Mouse (Mus musculus): ENCODE measurements at regions not wholly inside any gene's neighbourhood (a gene's known extent, or its start where the extent isn't known, plus 50 kb on each side); places are given as distances from the start of the nearest gene placed in this dataset.

GRCm38 (mm10) chr8:103244169-103244568, 458.7 kb upstream of the Cdh11 start:
- POLR2A ChIA-PET: no interaction called here
- CTCF ChIA-PET: no interaction called here

DNA sequence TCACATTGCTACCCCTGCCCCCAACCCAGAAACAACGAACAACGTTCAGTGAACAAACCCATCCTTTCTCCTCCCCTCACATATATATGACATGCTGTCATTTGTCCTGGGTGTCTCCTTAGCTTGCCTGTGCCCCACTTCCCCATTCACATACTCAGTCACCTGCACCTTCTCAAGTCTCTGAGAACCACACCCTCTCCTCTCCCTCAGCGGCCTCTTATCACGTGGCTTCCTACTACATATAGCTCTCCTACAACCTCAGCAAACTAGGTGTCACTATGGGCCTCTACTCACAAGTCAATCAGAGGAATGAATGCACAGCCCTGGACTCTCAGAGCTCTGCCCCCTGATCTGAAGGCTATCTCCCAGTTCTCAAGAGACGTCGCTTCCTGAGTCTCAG, 459.2 kb upstream of the Cdh11 start:
- POLR2A ChIA-PET: no interaction called here
- CTCF ChIA-PET: interaction anchor here in 1 of 4 experiments (0.6 kb wide), 1 partner anchor 1290 kb away, joined by 3 read pairs; no protein-coding TSS in a partner anchor

DNA sequence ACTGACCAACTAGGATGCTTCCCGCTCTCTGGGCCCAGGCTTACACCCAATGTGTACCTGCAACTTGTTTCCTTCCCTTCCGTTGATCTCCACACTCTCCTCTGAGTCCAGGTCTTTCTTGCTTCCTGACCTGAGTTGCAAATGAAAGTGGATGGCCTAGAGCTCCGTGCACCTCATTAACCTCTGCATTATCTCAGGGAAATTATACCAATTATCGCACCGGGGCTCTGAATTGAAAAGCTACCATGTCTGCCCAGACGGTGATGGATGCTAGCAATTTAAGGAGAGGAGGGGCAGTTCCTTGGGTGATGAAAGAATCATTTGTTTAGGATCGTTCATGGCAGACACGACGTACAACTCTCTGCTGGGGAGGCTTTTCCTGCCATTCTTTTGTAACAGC, 460.4 kb upstream of the Cdh11 start:
- CTCF ChIA-PET: no interaction called here
- POLR2A ChIA-PET: no interaction called here

GRCm38 (mm10) chr8:103261236-103261635, 475.8 kb upstream of the Cdh11 start:
- CTCF ChIA-PET: no interaction called here

GRCm38 (mm10) chr8:103270035-103270434, 484.6 kb upstream of the Cdh11 start:
- ChIA-PET POLR2A (no interaction called here), CTCF (no interaction called here)

More at GRCm38 (mm10) chr8:103261236-103261635, 475.8 kb upstream of the Cdh11 start:
- POLR2A ChIA-PET: no interaction called here

- CTCF ChIA-PET: no interaction called here
- POLR2A ChIA-PET: no interaction called here
These were observed 485.5 kb upstream of the Cdh11 start for GRCm38 (mm10) chr8:103270815-103271553.

DNA sequence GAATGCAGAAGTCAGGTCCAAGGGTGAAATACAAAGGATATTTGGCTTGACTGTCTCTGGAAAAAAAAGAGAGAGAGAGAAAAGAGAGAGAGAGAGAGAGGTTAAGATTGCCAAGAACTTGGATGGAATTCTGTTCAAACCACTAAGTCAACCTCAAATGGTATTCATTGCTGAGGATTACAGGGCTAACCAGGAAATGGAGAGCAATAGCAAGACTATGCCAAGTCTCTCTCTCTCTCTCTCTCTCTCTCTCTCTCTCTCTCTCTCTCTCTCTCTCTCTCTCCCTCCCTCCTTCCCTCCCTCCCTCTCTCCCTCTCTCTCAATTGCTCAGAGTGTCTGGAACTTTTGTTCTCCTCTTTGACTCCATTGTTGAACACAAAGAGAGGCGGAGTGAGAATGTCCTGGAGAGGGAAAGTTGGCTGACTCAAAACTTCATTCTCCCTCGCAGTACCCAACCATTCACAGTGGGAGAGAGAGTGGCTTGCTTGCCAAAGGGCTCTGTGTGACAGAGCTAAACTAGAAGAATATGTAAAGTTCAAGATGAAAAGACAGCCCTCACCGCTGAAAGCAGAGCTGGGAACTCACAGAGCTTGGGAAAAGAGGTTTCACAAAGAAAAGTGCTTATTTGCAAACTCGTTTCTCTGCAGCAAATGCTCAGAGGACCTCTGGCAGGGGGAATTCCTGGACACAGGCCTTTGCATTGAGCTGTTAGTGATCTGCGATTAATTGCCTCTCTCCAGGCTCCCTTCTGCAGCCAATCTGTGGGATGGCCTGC, 487.1 kb upstream of the Cdh11 start:
- CTCF ChIA-PET: no interaction called here
- POLR2A ChIA-PET: no interaction called here

DNA sequence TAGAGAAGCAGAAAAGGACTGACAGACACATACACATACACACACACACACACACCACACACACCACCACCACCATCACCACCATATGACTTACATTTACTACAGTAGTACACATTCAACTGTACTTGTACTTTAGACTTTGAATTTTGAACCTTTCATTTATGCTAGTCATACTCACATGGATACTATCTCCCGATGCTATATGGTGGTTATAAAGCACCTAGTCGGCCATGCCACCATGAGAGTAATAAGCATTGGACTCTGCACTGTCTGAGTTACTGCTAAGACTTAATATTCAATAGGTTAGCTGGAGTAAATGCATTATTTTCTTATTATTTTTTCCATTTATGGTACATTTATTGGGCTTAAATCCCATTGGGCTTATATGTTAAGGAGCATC, 488.0 kb upstream of the Cdh11 start:
- POLR2A ChIA-PET: no interaction called here
- CTCF ChIA-PET: no interaction called here

- CTCF ChIA-PET: no interaction called here
These were observed 496.4 kb upstream of the Cdh11 start for GRCm38 (mm10) chr8:103281801-103282200.

DNA sequence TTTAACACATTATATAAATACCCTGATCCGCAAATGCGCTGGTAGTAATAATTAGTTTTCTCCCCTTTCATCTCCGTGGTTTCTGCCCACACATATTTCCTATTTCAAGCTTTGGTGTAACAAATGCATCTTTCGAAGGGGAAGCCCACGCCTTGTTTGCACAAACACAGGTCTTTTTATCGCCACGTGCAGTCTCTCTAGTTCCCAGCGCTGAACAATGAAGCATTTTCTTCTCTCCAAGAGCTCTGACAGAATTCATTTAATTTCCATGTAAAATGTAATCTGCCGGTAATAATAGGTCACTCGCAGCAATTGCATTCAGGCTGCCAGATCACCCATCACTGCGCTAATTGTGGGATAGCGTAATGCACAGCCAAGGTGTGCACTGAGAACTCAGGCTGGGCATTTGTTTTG, 503.1 kb upstream of the Cdh11 start:
- POLR2A ChIA-PET: no interaction called here
- CTCF ChIA-PET: no interaction called here

More at GRCm38 (mm10) chr8:103281801-103282200, 496.4 kb upstream of the Cdh11 start:
- POLR2A ChIA-PET: no interaction called here

DNA sequence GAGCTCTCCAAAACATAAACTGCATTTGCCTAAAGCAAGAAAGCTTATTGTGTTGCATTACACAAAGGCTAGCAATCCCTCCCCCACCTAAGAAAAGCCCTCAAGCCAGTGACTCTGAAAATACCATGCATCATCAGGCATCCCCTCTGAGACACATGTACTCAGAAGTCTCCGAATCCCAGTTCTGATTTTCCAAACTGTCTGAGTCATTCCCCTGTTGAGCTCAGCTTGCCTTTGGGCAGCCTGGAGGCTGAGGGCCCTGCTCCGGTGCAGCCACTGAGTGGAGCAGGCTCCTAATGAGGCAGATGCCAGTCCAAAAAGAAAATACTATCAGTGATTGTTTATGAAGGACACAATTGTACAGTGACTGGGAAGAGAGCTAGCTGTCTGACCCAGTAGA, 507.5 kb upstream of the Cdh11 start:
- ChIA-PET CTCF (no interaction called here), POLR2A (no interaction called here)

GRCm38 (mm10) chr8:103306476-103307183, 521.2 kb upstream of the Cdh11 start:
- ChIA-PET CTCF (no interaction called here), POLR2A (no interaction called here)

DNA sequence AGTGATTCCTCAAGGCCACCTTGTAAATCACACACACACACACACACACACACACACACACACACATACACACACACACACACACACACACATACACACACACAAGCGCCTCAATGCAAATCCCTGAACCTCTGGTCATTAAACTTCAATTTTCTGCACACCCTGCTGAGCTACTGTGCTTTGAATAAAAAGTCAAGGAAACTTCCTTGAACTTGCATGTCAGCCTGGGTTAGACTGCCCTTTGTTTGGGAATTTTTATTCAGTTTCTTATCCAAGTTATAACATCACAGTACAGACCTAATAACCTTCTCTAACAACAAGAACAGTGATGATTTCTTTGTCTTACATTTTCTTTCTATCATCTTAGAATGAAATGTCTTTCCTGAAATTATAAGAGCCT, 528.1 kb upstream of the Cdh11 start:
- ChIA-PET POLR2A (no interaction called here), CTCF (no interaction called here)

DNA sequence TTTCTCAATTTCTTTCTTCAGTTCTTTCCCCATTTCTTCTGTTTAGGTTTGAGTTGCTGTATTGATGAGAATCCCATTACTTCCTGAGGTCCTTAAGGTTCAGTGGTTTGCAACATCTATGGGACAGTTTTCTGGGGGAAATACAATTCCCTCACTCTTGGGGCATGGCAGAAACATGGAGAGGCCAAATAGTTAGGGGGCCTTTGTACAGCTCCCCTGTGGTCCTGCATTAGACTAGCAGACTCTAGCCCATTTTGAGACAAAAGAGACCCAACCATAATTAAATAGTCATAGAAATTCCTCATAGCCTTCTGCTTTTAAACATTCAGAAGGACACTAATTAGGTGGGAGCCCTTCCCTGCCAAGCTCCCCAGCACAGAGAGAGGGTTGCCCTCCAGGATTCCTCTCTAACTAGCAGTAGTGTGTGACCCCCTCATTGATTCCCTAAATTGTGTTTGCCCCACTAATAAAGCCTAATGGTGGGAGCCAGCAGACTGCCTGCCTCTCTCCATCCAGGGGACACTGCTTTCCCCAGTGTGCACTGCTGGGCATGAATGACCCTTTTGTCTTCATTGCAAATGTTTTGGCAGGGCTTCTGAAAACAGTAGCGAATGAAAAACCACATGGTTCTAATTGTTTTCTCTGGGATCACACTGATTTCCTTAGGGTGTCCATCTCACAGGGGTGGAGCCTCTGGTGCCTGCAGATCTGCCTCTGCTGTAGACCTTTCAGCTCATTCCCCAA, 529.0 kb upstream of the Cdh11 start:
- ChIA-PET CTCF (no interaction called here), POLR2A (no interaction called here)

DNA sequence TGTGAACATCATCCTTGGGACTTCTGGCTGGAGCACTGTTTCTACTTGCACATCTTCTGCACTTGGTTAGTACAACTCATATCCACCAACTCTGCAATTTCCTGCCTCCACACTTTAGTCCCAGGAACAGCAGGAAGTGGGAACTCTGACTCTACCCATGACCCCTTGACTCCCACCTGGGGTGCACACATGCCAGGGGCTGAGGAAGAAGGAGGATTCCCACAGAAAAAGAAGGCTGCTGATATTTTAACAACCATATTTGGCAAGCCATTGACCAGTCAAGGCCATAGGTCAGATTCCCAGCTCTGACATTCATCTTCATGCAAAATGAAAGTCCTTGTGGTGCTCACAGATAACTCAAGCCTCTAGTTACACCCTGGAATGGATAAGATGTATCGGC, 530.3 kb upstream of the Cdh11 start:
- ChIA-PET POLR2A (no interaction called here), CTCF (no interaction called here)

GRCm38 (mm10) chr8:103316691-103317091, 531.2 kb upstream of the Cdh11 start:
- ChIA-PET POLR2A (no interaction called here), CTCF (no interaction called here)

- CTCF ChIA-PET: no interaction called here
- POLR2A ChIA-PET: no interaction called here
These were observed 531.8 kb upstream of the Cdh11 start for GRCm38 (mm10) chr8:103317149-103317725.

DNA sequence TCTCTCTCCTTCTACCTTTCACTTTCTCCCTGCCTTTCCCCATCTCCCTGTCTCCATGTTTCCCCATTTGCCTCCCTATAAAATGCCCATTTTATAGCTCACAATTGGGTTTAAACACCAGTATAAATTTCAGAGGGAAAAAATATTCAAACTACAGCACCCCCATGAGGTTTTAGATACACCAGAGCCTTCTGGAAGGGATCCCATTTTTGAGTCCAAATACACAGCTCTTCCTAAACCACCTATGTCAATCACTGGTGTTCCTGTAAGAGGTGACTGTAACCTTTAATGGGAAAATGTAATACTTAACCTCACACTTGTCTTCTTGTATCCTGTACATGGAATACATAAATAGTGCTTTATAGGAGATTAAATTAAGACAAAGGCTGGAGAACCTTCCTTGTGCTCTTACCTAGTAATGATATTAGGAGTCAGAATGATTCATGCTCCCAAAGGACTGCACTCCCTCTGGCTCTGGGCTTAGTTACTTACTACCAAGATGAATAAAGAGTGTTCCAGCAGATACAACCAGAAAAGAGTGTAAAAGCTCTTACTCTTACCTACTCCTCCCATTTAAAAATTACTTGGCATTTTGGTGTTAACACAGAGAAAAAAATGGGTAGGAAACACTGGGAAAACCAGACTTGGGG, 538.7 kb upstream of the Cdh11 start:
- ChIA-PET CTCF (no interaction called here), POLR2A (interaction anchor here in 1 of 4 experiments (0.6 kb wide), 1 partner anchor 267 kb away, joined by 3 read pairs; no protein-coding TSS in a partner anchor)

DNA sequence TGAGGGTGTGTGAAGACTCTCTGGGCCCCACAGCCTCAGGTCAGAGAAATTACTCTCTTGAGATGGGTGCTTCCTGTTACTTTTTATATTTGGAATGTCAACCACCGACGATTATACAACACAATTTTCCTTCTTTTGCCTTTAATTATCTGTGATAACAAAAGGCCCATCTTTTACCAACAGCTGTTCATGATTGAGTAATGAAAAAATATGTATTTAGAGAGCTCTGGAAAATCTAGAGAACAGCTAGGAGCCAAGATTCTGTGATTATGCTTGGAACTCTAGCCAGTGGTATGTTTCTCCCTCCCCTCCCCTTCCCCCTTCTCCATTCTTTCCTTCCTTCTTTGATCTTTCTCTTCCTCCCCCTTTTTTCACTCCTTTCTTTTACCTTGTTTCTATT, 546.0 kb upstream of the Cdh11 start:
- CTCF ChIA-PET: interaction anchor here in 1 of 4 experiments (0.6 kb wide), 1 partner anchor 19 kb away, joined by 3 read pairs; no protein-coding TSS in a partner anchor
- POLR2A ChIA-PET: no interaction called here
